Mouse (Mus musculus) forebrain, embryonic 15.5 days (tissue): ENCODE data around the gene Ubqln4. TPM values are rescaled to one million over a fixed set of nuclear protein-coding genes. Genes with fewer than 3 reads are reported as not detected.

Source experiments
- ATAC-seq: fragments of 200-750 bp; cut with Nextera tagmentation; replicated peaks from 2 replicates; pipeline ENCODE4 v1.8.0; 2017; ENCODE audit warnings: mild to moderate bottlenecking, moderate TSS enrichment, moderate library complexity
- H3K27ac ChIP-seq: fragments of 300-500 bp; sonication (generic); replicated peaks from 2 replicates; pipeline ENCODE4 v1.5.1; 2015; ENCODE audit warnings: mild to moderate bottlenecking, inconsistent platforms
- H3K27me3 ChIP-seq: fragments of 300-500 bp; sonication (generic); 2 replicates; pipeline ENCODE4 v1.6.1; 2015; ENCODE audit warnings: inconsistent platforms
- H3K36me3 ChIP-seq: fragments of 300-500 bp; sonication (generic); 2 replicates; pipeline ENCODE4 v1.6.1; 2015; ENCODE audit warnings: mild to moderate bottlenecking, inconsistent platforms
- H3K4me1 ChIP-seq: fragments of 300-500 bp; sonication (generic); 2 replicates; pipeline ENCODE4 v1.6.1; 2015; ENCODE audit warnings: inconsistent platforms
- H3K4me2 ChIP-seq: fragments of 300-500 bp; sonication (generic); replicated peaks from 2 replicates; pipeline ENCODE4 v1.6.1; 2015; ENCODE audit warnings: mild to moderate bottlenecking, inconsistent platforms
- H3K4me3 ChIP-seq: fragments of 300-500 bp; sonication (generic); 2 replicates; pipeline ENCODE4 v1.5.1; 2015; ENCODE audit warnings: mild to moderate bottlenecking, inconsistent platforms
- H3K9ac ChIP-seq: fragments of 300-500 bp; sonication (generic); replicated peaks from 2 replicates; pipeline ENCODE4 v1.6.1; 2015; ENCODE audit warnings: mild to moderate bottlenecking, inconsistent platforms
- H3K9me3 ChIP-seq: fragments of 300-500 bp; sonication (generic); 2 replicates; pipeline ENCODE4 v1.6.1; 2016; ENCODE audit warnings: inconsistent platforms
- WGBS: fragments of 180-500 bp; shearing (Covaris S2); methylation state at CpG from one replicate; pipeline ENCODE4 v1.1.7; 2015; ENCODE audit warnings: mixed read lengths; 5-methylcytosine and 5-hydroxymethylcytosine counted together
- polyA plus RNA-seq: library from polyadenylated mRNA; unstranded; fragments of >200 nt; fragmentation: Nextera tagmentation; extraction: Ambion mirVana; gene quantifications from 2 replicates; pipeline ENCODE4 v1.2.1, GENCODE M21; 2015

Ubqln4 gene
- polyA plus RNA-seq, 1 experiment from 2014 or later = 45.8 TPM

- H3K9ac ChIP-seq = no peak within 1 kb of the TSS
- no peak within 1 kb of the TSS for H3K27ac ChIP-seq
- no peak within 1 kb of the TSS for H3K4me2 ChIP-seq
- H3K27me3 ChIP-seq = no peaks in the 10 kb centered on the region
- no peaks in the 10 kb centered on the region for H3K9me3 ChIP-seq
- peaks cover 12% of the 10 kb centered on the region for H3K4me1 ChIP-seq
- no peak for ATAC-seq
- H3K36me3 ChIP-seq = no peaks in the 10 kb centered on the region; the same call in 1 of the 2 replicates
- no peak within 1 kb of the TSS for H3K4me3 ChIP-seq
- 54% methylated on average over 18 of the region's 18 CpGs for WGBS
Measured at GRCm38 (mm10) chr3:88548180-88548917, 5.2 kb upstream of the Ubqln4 start, which contains the start of gene Rab25. Rab25 (minus strand) TSS chr3:88548300.

- no peak overlapping the region for H3K27ac ChIP-seq
- peak overlapping the region; percentile 58; the same call in 1 of the 2 replicates for H3K9ac ChIP-seq
- H3K27me3 ChIP-seq = no peaks in the 10 kb centered on the region
- H3K36me3 ChIP-seq = peaks cover 11% of the 10 kb centered on the region
- 85% methylated on average over 4 of the region's 4 CpGs for WGBS
- H3K4me3 ChIP-seq = peak overlapping the region; percentile 93; the same call in 1 of the 2 replicates
- H3K4me2 ChIP-seq = peak overlapping the region; percentile 90; the same call in 1 of the 2 replicates
- no peak for ATAC-seq
- no peaks in the 10 kb centered on the region for H3K9me3 ChIP-seq
- H3K4me1 ChIP-seq = peaks cover 29% of the 10 kb centered on the region
Measured at GRCm38 (mm10) chr3:88551586-88551985, 2.0 kb upstream of the Ubqln4 start.

GRCm38 (mm10) chr3:88552082-88552645, 1.4 kb upstream of the Ubqln4 start:
- H3K36me3 ChIP-seq = peaks cover 17% of the 10 kb centered on the region
- peak overlapping the region; percentile 94 for H3K27ac ChIP-seq
- peak overlapping the region; percentile 93 for H3K4me3 ChIP-seq
- H3K27me3 ChIP-seq = no peaks in the 10 kb centered on the region
- H3K4me1 ChIP-seq = peaks cover 29% of the 10 kb centered on the region
- 25% methylated on average over 16 of the region's 16 CpGs for WGBS
- peak overlapping the region; percentile 58 for H3K9ac ChIP-seq
- ATAC-seq = no peak
- no peaks in the 10 kb centered on the region for H3K9me3 ChIP-seq
- peak overlapping the region; percentile 90 for H3K4me2 ChIP-seq

GRCm38 (mm10) chr3:88552676-88553524, 658 bp upstream of the Ubqln4 start, which contains the start of gene Lamtor2:
Lamtor2 (minus strand) TSS chr3:88553074.
- Histone ChIP-seq H3K4me1 (peaks cover 29% of the 10 kb centered on the region), H3K27ac (peak within 1 kb of the TSS; percentile 94), H3K9me3 (no peaks in the 10 kb centered on the region), H3K9ac (peak within 1 kb of the TSS; percentile 88), H3K36me3 (peaks cover 21% of the 10 kb centered on the region), H3K27me3 (no peaks in the 10 kb centered on the region), H3K4me3 (peak within 1 kb of the TSS; percentile 93), H3K4me2 (peak within 1 kb of the TSS; percentile 90)
- WGBS = under 1% methylated on average over 48 of the region's 48 CpGs
- peak; percentile 95 for ATAC-seq

- Histone ChIP-seq H3K4me1 (peaks cover 29% of the 10 kb centered on the region), H3K4me3 (peak overlapping the region; percentile 93), H3K36me3 (peaks cover 30% of the 10 kb centered on the region), H3K9me3 (no peaks in the 10 kb centered on the region), H3K4me2 (peak overlapping the region; percentile 90), H3K9ac (peak overlapping the region; percentile 88), H3K27me3 (no peaks in the 10 kb centered on the region), H3K27ac (peak overlapping the region; percentile 94)
- under 1% methylated on average over 41 of the region's 41 CpGs for WGBS
- peak; percentile 32 for ATAC-seq
Measured at GRCm38 (mm10) chr3:88553880-88554586, 475 bp downstream of the Ubqln4 start.

GRCm38 (mm10) chr3:88555069-88555605, 1.6 kb downstream of the Ubqln4 start:
- ATAC-seq = no peak
- Histone ChIP-seq H3K36me3 (peaks cover 41% of the 10 kb centered on the region), H3K27ac (no peak overlapping the region), H3K4me3 (no peak overlapping the region), H3K4me2 (peak overlapping the region; percentile 90), H3K9ac (no peak overlapping the region), H3K9me3 (no peaks in the 10 kb centered on the region), H3K4me1 (peaks cover 29% of the 10 kb centered on the region), H3K27me3 (no peaks in the 10 kb centered on the region)
- WGBS = 87% methylated on average over 5 of the region's 5 CpGs

- H3K4me3 ChIP-seq = no peak overlapping the region
Measured at GRCm38 (mm10) chr3:88555731-88556130, 2.2 kb downstream of the Ubqln4 start.

GRCm38 (mm10) chr3:88556616-88557015, 3.1 kb downstream of the Ubqln4 start:
- Histone ChIP-seq H3K36me3 (peaks cover 56% of the 10 kb centered on the region), H3K27ac (no peak overlapping the region), H3K27me3 (no peaks in the 10 kb centered on the region), H3K4me3 (no peak overlapping the region), H3K9ac (no peak overlapping the region), H3K4me1 (peaks cover 26% of the 10 kb centered on the region), H3K4me2 (no peak overlapping the region), H3K9me3 (no peaks in the 10 kb centered on the region)
- ATAC-seq = no peak
- 96% methylated on average over 8 of the region's 8 CpGs for WGBS

More at GRCm38 (mm10) chr3:88555731-88556130, 2.2 kb downstream of the Ubqln4 start:
- H3K4me1 ChIP-seq = peaks cover 29% of the 10 kb centered on the region
- no peaks in the 10 kb centered on the region for H3K27me3 ChIP-seq
- no peaks in the 10 kb centered on the region for H3K9me3 ChIP-seq
- no peak for ATAC-seq
- no peak overlapping the region for H3K27ac ChIP-seq
- peaks cover 47% of the 10 kb centered on the region for H3K36me3 ChIP-seq
- H3K9ac ChIP-seq = no peak overlapping the region
- WGBS = 96% methylated on average over 6 of the region's 6 CpGs
- H3K4me2 ChIP-seq = no peak overlapping the region

GRCm38 (mm10) chr3:88559596-88559995, 6.0 kb downstream of the Ubqln4 start:
- 92% methylated on average over 9 of the region's 9 CpGs for WGBS
- ATAC-seq = no peak
- H3K9ac ChIP-seq = no peak overlapping the region
- H3K27me3 ChIP-seq = no peaks in the 10 kb centered on the region
- H3K9me3 ChIP-seq = no peaks in the 10 kb centered on the region
- no peak overlapping the region for H3K27ac ChIP-seq
- H3K4me1 ChIP-seq = peaks cover 18% of the 10 kb centered on the region
- no peak overlapping the region for H3K4me2 ChIP-seq
- H3K4me3 ChIP-seq = no peak overlapping the region
- peaks cover 84% of the 10 kb centered on the region for H3K36me3 ChIP-seq

GRCm38 (mm10) chr3:88561989-88562388, 8.4 kb downstream of the Ubqln4 start:
- no peak overlapping the region for H3K4me3 ChIP-seq
- no peak overlapping the region for H3K27ac ChIP-seq
- ATAC-seq = 0 out of 2 replicates have a peak, but pooled peaks have one; percentile 41
- H3K9ac ChIP-seq = no peak overlapping the region
- no peaks in the 10 kb centered on the region for H3K27me3 ChIP-seq
- H3K4me1 ChIP-seq = peaks cover 5% of the 10 kb centered on the region; the same call in 1 of the 2 replicates
- no peak overlapping the region for H3K4me2 ChIP-seq
- no peaks in the 10 kb centered on the region for H3K9me3 ChIP-seq
- H3K36me3 ChIP-seq = peaks cover 93% of the 10 kb centered on the region
- 57% methylated on average over 4 of the region's 4 CpGs for WGBS

- Histone ChIP-seq H3K27ac (no peak overlapping the region), H3K27me3 (no peaks in the 10 kb centered on the region), H3K9ac (no peak overlapping the region), H3K36me3 (peaks cover 95% of the 10 kb centered on the region), H3K4me1 (peaks cover 5% of the 10 kb centered on the region; the same call in 1 of the 2 replicates), H3K4me2 (no peak overlapping the region), H3K9me3 (no peaks in the 10 kb centered on the region), H3K4me3 (no peak overlapping the region)
- ATAC-seq = no peak
- WGBS = 62% methylated on average over 4 of the region's 4 CpGs
Measured at GRCm38 (mm10) chr3:88563442-88563841, 9.9 kb downstream of the Ubqln4 start.
